Comparison of ENCODE assay signal across 14 mouse cellular contexts in the genomic region with DNA sequence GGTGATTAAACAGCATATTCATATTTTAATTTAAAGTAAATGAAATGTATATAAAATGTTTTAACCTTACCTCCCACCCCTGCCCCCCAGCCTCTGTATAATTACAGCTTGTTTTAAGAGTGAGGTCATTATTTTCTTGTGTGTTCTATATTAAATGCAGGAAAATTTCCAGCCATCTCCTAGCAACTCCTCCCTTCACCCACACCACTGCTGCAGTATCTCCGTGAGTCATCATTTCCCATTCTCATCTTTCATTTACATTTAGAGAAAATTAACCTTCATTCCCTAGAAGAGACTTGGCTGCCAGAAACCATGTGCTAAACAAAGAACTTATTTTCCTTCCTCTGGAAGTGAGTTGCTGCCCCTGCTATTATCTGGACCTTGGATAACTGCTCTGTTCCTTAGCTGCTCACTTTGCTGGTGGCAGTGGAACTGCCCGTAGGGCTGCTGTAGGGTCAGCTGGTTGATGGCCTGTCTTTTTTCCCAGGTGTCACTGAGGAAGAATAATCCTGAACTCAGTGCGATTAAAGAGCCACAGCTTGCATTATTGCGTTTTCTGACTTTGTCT.
DNase-seq lines count a peak whose midpoint lies in the region; ATAC-seq and TF ChIP-seq lines count a peak whose summit lies in the region.
"Had no signal": no experiment of that assay in that cellular context is flagged by ENCODE, and none has a peak within 500 bp of the region (broad histone marks: within the 10 kb centered on the region; RNA-seq: fewer than 3 reads in every experiment).

No protein-coding gene starts in this region.

- DNase-seq in adrenal gland, adult 2 months: peak; percentile 1
- DNase-seq in adrenal gland, postnatal 4 days (ENCODE audit: low spot score in 2 of 2): no peak
- DNase-seq in lung, postnatal 0 days (ENCODE audit: low spot score): peak; percentile 17
- no peak for DNase-seq in lung, postnatal 14 days
- peak; percentile 25 to 40 for DNase-seq in left cerebral cortex, adult 18-20 months (ENCODE audit: low spot score in 2 of 2)
- peak; percentile 5 to 41 for DNase-seq in right cerebral cortex, postnatal 36 days (ENCODE audit: low spot score in 2 of 2)
- DNase-seq in ovary, adult 18-20 months (ENCODE audit: low spot score): no peak
- DNase-seq: adrenal gland, postnatal 10 days; cerebellum, adult 8-10 months; thymus, postnatal 14 days had no signal

- no peak for ATAC-seq in lung, postnatal 0 days
- no peak for ATAC-seq in hindbrain, embryonic 16.5 days
- ATAC-seq: intestine, embryonic 16.5 days had no signal

- no peak overlapping the region for H3K27ac ChIP-seq in lung, postnatal 0 days (ENCODE audit: low read length)
- H3K27ac ChIP-seq in hindbrain, embryonic 16.5 days (ENCODE audit: low read depth, low read length): no peak overlapping the region
- H3K27ac ChIP-seq: embryonic facial prominence, embryonic 15.5 days; limb, embryonic 12.5 days had no signal

- no peaks in the 10 kb centered on the region for H3K36me3 ChIP-seq in lung, postnatal 0 days (ENCODE audit: insufficient read depth, low read length)
- H3K36me3 ChIP-seq in hindbrain, embryonic 16.5 days (ENCODE audit: control insufficient read depth, insufficient read depth, low read length): no peaks in the 10 kb centered on the region
- H3K36me3 ChIP-seq: embryonic facial prominence, embryonic 15.5 days; limb, embryonic 12.5 days had no signal

- no peak overlapping the region for H3K4me3 ChIP-seq in lung, postnatal 0 days (ENCODE audit: low read depth, low read length)
- no peak overlapping the region for H3K4me3 ChIP-seq in hindbrain, embryonic 16.5 days (ENCODE audit: low read length)
- H3K4me3 ChIP-seq: embryonic facial prominence, embryonic 15.5 days; limb, embryonic 12.5 days had no signal

- H3K9me3 ChIP-seq in lung, postnatal 0 days (ENCODE audit: low read length): no peaks in the 10 kb centered on the region
- no peaks in the 10 kb centered on the region for H3K9me3 ChIP-seq in hindbrain, embryonic 16.5 days (ENCODE audit: control insufficient read depth, low read length)
- H3K9me3 ChIP-seq: embryonic facial prominence, embryonic 15.5 days; limb, embryonic 12.5 days had no signal

- 38% methylated on average over 4 of the region's 4 CpGs for WGBS in lung, postnatal 0 days
- WGBS in hindbrain, embryonic 16.5 days: 49% methylated on average over 4 of the region's 4 CpGs

- no peak overlapping the region for H3K4me2 ChIP-seq in lung, postnatal 0 days (replicated peaks; ENCODE audit: low read depth, low read length)
- no peak overlapping the region for H3K4me2 ChIP-seq in hindbrain, embryonic 16.5 days (ENCODE audit: low read length)
- H3K4me2 ChIP-seq: embryonic facial prominence, embryonic 15.5 days; limb, embryonic 12.5 days had no signal

- H3K27me3 ChIP-seq in lung, postnatal 0 days (replicated peaks; ENCODE audit: insufficient read depth, low read length): no peaks in the 10 kb centered on the region
- no peaks in the 10 kb centered on the region for H3K27me3 ChIP-seq in hindbrain, embryonic 16.5 days (replicated peaks; ENCODE audit: control insufficient read depth, insufficient read depth, low read length)
- H3K27me3 ChIP-seq: embryonic facial prominence, embryonic 15.5 days; limb, embryonic 12.5 days had no signal

- H3K4me1 ChIP-seq in lung, postnatal 0 days (ENCODE audit: insufficient read depth, low read depth, low read length): no peaks in the 10 kb centered on the region
- H3K4me1 ChIP-seq in hindbrain, embryonic 16.5 days (ENCODE audit: control insufficient read depth, insufficient read depth, low read depth, low read length): no peaks in the 10 kb centered on the region
- H3K4me1 ChIP-seq: embryonic facial prominence, embryonic 15.5 days had no signal

- TF ChIP-seq EP300 in lung, postnatal 0 days (IDR thresholded peaks at IDR 0.05): peak; percentile 28; the same call in 1 of the 2 replicates

- H3K9ac ChIP-seq in lung, postnatal 0 days (replicated peaks; ENCODE audit: low read depth): no peak overlapping the region
- H3K9ac ChIP-seq in hindbrain, embryonic 16.5 days (ENCODE audit: low read depth, low read length): no peak overlapping the region
- H3K9ac ChIP-seq: embryonic facial prominence, embryonic 15.5 days; limb, embryonic 12.5 days had no signal

- no peak for TF ChIP-seq CTCF in lung, postnatal 0 days (IDR thresholded peaks at IDR 0.05)

Comparison
In these comparisons a context has a peak if more than half of its experiments do, and no peak if none do; other contexts are left out.
1. DNase-seq: peak in adrenal gland, adult 2 months (single experiment), lung, postnatal 0 days (single experiment), left cerebral cortex, adult 18-20 months (2 of 2) and right cerebral cortex, postnatal 36 days (2 of 2); none in adrenal gland, postnatal 4 days (0 of 2), lung, postnatal 14 days (single experiment) and ovary, adult 18-20 months (single experiment).